Mouse (Mus musculus) kidney, adult 2 months (tissue): Measurements from ENCODE around the gene Hsd17b7. TPM values are rescaled to one million over a fixed set of nuclear protein-coding genes. Genes with fewer than 3 reads are reported as not detected.

Source experiments
- DNase-seq: peaks from one replicate; pipeline ENCODE4 v3.0.0; 2021
- H3K27ac ChIP-seq: fragments of 200-500 bp; 2 replicates; pipeline ENCODE4 v1.5.1; 2012; ENCODE audit warnings: low read depth, low read length, control low read depth, inconsistent platforms; ENCODE audit not compliant: insufficient read depth
- H3K27me3 ChIP-seq: fragments of 200-500 bp; replicated peaks from 2 replicates; pipeline ENCODE4 v1.6.1; 2012; ENCODE audit warnings: mild to moderate bottlenecking, moderate library complexity, low read length, inconsistent platforms; ENCODE audit not compliant: control insufficient read depth, insufficient read depth
- H3K36me3 ChIP-seq: fragments of 200-500 bp; 2 replicates; pipeline ENCODE4 v1.6.1; 2012; ENCODE audit warnings: mild to moderate bottlenecking, moderate library complexity, low read length, inconsistent platforms; ENCODE audit not compliant: control insufficient read depth, insufficient read depth
- H3K4me1 ChIP-seq: fragments of 200-500 bp; 2 replicates; pipeline ENCODE4 v1.6.1; 2011; ENCODE audit warnings: low read length; ENCODE audit not compliant: control insufficient read depth, insufficient read depth
- H3K4me3 ChIP-seq: fragments of 200-500 bp; 2 replicates; pipeline ENCODE4 v1.5.1; 2011; ENCODE audit warnings: mild to moderate bottlenecking, low read depth, low read length, control low read depth; ENCODE audit not compliant: insufficient read depth
- CTCF ChIP-seq: fragments of 200-500 bp; conservative IDR thresholded peaks from 2 replicates; pipeline ENCODE4 v1.5.1; 2011; ENCODE audit warnings: low read depth, mild to moderate bottlenecking, control low read depth, low read length, moderate library complexity, mixed read lengths; ENCODE audit not compliant: insufficient read depth, insufficient read length
- POLR2A ChIP-seq: fragments of 200-500 bp; IDR thresholded peaks from one replicate; pipeline ENCODE4 v1.6.1; 2011; ENCODE audit warnings: low read depth, low read length, control low read depth
- WGBS: fragments of 180-500 bp; shearing (Covaris S2); methylation state at CpG from one replicate; pipeline ENCODE4 v1.1.7; 2018; 5-methylcytosine and 5-hydroxymethylcytosine counted together
- polyA plus RNA-seq: library from polyadenylated mRNA; depleted of rRNA; stranded (reverse); fragments of >200 nt; gene quantifications from 2 replicates; pipeline ENCODE4 v1.2.3, GENCODE M21; 2012

The Hsd17b7 gene
- polyA plus RNA-seq, 1 experiment, result 12.2 TPM

DNA sequence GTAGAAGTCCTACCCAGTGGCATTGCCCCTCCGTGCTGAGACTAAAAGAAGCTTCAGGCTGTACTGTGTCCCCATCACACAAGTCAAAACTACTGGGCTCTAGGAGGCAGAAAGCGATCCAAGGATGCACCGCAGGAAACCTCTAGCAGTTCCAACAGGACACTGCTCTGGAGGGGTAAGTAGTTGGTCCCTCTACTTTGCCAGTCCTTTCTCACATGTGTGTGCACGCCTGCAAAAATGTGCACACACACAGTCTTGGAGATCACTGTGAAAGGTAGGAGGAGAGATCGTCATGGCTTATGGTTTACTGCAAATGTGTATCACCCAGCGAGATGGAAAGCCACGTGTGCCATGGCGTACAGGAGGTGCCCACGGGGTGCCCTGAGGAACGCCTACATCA is 16.4 kb downstream of the Hsd17b7 start:
- no peak for DNase-seq
- Histone ChIP-seq H3K36me3 (peaks cover 2% of the 10 kb centered on the region; the same call in 1 of the 2 replicates), H3K4me1 (no peaks in the 10 kb centered on the region), H3K27ac (no peak overlapping the region), H3K4me3 (no peak overlapping the region), H3K27me3 (no peaks in the 10 kb centered on the region)
- TF ChIP-seq POLR2A (no peak), CTCF (no peak)
- 92% methylated on average over 10 of the region's 10 CpGs for WGBS

DNA sequence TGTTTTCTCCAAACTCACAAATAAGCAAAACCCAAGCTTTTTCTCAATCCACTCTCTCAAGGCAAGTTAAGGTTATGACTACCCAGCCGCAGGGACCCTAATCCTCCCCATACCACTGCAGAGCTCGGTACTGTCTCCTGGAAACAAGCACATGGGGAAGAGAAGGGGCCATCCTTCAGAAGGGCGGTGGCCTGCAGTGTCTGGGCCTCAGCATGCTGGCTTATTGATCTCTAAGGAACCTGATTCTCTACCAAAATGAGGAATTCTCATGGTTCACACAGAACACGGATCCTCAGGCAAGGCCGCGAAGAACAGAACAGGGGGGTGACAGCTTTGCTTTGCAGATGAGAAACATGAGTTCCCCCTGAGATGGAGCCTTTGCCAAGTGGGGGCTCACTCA is 17.5 kb downstream of the Hsd17b7 start:
- Histone ChIP-seq H3K4me1 (no peaks in the 10 kb centered on the region), H3K27me3 (no peaks in the 10 kb centered on the region), H3K36me3 (peaks cover 2% of the 10 kb centered on the region; the same call in 1 of the 2 replicates), H3K27ac (no peak overlapping the region), H3K4me3 (no peak overlapping the region)
- DNase-seq, result no peak
- WGBS, result 94% methylated on average over 6 of the region's 6 CpGs
- TF ChIP-seq POLR2A (no peak), CTCF (no peak)

DNA sequence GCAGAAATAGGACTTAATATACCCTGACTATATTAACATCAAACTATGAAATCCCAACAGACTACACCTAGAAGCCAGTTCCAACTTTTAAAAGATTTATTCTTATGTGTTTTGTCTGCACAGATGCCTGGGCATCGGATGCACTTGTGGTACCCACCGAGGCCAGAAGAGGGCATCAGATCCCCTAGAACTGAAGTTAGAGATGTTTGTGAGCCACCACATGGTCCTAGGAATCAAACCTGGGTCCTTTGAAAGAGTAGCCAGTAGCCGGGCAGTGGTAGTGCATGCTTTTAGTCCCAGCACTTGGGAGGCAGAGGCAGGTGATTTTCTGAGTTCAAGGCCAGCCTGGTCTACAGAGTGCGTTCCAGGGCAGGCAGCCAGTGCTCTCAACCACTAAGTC is 18.4 kb downstream of the Hsd17b7 start:
- Histone ChIP-seq H3K27ac (no peak overlapping the region), H3K4me1 (no peaks in the 10 kb centered on the region), H3K4me3 (no peak overlapping the region), H3K36me3 (peaks cover 2% of the 10 kb centered on the region; the same call in 1 of the 2 replicates), H3K27me3 (no peaks in the 10 kb centered on the region)
- 95% methylated on average over 4 of the region's 4 CpGs for WGBS
- TF ChIP-seq CTCF (peak; percentile 36), POLR2A (no peak)
- no peak for DNase-seq

DNA sequence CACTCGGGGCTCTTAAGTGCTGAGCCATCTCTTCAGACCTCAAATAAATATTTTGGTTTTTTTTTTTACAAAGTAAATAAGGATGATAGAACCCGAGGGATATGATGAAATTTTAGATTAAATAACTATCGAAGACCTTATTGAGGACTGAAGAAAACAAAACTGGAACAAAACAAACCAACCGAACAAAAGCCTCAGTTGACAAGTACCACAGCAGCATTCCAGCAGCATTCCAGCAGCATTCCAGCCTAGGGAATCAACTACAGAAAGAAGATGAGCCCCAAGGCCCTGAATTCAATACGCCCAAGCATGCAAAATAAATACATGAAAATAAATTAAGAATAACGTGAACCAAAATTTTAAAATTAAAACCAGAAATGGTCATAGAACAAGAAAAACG is 19.1 kb downstream of the Hsd17b7 start:
- no peak overlapping the region for H3K4me3 ChIP-seq
- WGBS, result 58% methylated on average over 7 of the region's 7 CpGs
- TF ChIP-seq POLR2A (no peak), CTCF (no peak)

DNA sequence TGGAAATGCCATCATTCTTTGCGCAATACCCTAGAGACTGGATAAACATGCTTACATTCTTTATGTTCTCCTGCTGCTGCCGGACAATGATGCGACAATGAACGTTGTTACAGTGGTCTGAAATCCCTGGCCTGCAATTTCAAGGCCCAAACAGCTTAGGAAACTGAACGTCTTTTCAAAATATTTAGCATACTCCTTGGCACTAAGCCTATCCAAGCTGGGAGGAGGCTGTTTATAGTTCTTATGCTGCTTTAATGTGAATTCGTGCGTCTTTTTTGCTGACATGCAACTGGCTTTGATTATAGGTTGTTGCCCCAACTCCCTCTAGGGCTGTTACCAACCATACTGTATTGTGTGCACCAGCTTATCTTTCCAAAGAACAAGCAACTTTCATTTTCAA is 20.2 kb downstream of the Hsd17b7 start:
- no peaks in the 10 kb centered on the region; the same call in 1 of the 2 replicates for H3K36me3 ChIP-seq
- H3K27ac ChIP-seq, result no peak overlapping the region
- H3K4me1 ChIP-seq, result no peaks in the 10 kb centered on the region
- WGBS, result 78% methylated on average over 7 of the region's 7 CpGs
- no peak overlapping the region for H3K4me3 ChIP-seq
- TF ChIP-seq CTCF, result no peak
- TF ChIP-seq POLR2A, result no peak
- no peak for DNase-seq
- H3K27me3 ChIP-seq, result no peaks in the 10 kb centered on the region

More for the DNA sequence above, 19.1 kb downstream of the Hsd17b7 start:
- H3K36me3 ChIP-seq, result peaks cover 2% of the 10 kb centered on the region; the same call in 1 of the 2 replicates
- H3K27ac ChIP-seq, result no peak overlapping the region
- no peak for DNase-seq
- no peaks in the 10 kb centered on the region for H3K4me1 ChIP-seq
- no peaks in the 10 kb centered on the region for H3K27me3 ChIP-seq

DNA sequence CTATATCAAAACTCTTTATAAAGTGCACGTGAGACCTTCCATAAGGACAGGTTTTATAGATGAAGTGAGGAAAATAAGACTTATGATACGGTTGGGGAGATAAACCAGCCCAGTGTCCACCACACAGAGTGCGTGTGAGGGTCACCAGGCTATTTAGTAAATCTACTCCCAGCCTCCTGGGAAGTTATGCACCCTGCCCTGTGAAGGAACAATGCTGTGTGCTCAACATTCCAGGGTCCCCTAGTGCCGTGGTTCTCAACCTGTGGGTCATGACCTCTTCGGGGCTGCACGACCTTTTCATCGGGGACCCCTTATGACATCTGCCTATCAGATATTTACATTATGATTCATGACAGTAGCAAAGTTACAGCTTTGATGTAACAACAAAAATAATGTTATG is 20.8 kb downstream of the Hsd17b7 start:
- Histone ChIP-seq H3K27ac (no peak overlapping the region), H3K4me3 (no peak overlapping the region), H3K4me1 (no peaks in the 10 kb centered on the region), H3K27me3 (no peaks in the 10 kb centered on the region), H3K36me3 (no peaks in the 10 kb centered on the region; the same call in 1 of the 2 replicates)
- DNase-seq, result no peak
- 76% methylated on average over 7 of the region's 7 CpGs for WGBS
- TF ChIP-seq POLR2A (no peak), CTCF (no peak)

DNA sequence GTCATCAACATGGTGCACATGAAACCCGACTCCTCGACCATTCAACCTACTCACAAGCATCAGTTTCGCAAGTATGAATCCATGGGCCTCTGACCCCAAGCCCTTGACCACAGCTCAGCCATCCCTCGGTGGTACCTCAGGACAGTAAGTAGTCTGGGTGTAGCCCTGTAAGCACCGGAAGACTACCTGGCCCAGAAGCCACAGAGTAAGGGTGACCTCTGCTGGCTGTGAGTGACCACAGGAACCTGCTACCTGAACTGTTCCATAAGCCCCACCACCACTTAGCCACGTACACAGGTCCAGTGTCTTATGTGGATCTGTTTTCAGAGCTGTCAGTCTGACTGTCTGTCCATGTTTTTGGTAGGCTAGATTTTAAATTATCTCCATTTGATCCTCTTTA is 21.4 kb downstream of the Hsd17b7 start:
- no peaks in the 10 kb centered on the region for H3K4me1 ChIP-seq
- H3K27ac ChIP-seq, result no peak overlapping the region
- H3K4me3 ChIP-seq, result no peak overlapping the region
- no peak; the same call in 1 of the 2 replicates for TF ChIP-seq CTCF
- TF ChIP-seq POLR2A, result no peak
- WGBS, result 77% methylated on average over 6 of the region's 6 CpGs
- H3K36me3 ChIP-seq, result no peaks in the 10 kb centered on the region; the same call in 1 of the 2 replicates
- DNase-seq, result no peak
- H3K27me3 ChIP-seq, result no peaks in the 10 kb centered on the region

DNA sequence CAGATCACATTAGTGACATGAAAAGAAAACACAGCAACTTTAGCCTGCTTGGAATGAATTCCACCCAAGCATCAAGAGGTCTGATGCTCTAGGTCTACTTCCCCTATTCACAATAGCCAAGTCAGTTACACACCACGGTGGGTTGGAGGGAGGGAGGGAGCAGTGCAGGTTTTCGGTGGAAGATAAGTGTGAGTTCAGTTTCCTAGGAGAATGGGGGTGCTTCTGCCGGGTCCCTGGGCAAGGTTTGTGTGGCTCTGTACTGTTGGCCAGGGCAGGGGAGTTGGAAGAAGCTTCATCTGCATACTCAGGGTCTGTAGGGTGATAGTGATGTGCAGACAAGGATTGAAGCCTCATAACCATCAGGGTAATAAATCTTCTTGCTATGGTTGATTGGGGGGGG is 23.0 kb downstream of the Hsd17b7 start:
- WGBS, result 86% methylated on average over 3 of the region's 3 CpGs
- H3K4me1 ChIP-seq, result no peaks in the 10 kb centered on the region
- no peaks in the 10 kb centered on the region for H3K27me3 ChIP-seq
- no peak for DNase-seq
- H3K36me3 ChIP-seq, result no peaks in the 10 kb centered on the region; the same call in 1 of the 2 replicates
- no peak overlapping the region for H3K27ac ChIP-seq
- H3K4me3 ChIP-seq, result no peak overlapping the region
- no peak for TF ChIP-seq POLR2A
- no peak for TF ChIP-seq CTCF
